Mouse (Mus musculus): ENCODE measurements around the gene Gm29106.
"Not testable (repeated sequence)": the region's sequence is repeated elsewhere in the genome, so short reads cannot be mapped to it uniquely, and the experiment has no call there.

DNA sequence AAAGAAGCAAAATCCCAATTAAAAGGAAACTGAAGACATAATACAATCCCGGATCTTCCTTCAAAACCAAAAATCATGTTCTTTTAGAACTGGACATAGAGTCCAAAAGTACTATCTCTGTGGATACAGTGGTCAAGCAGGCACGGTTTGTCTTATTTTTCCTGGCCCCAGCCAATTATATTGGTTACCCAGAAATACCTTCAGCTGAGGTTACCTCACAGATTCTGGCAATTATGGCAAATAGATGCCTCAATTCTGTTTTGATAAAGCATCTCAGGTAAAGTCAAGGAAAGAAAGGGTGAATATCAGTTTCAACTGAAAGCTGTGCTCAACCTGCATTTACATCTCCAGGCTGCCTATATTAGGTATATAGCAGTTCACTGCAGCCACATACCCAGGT, at the start of gene Gm29106:
- TF ChIP-seq ZNF384 (IDR thresholded peaks at IDR 0.05; ENCODE audit: low read depth, low read length); CHD2 (IDR thresholded peaks at IDR 0.05; ENCODE audit: low read depth, low read length); HCFC1 (IDR thresholded peaks at IDR 0.05; ENCODE audit: borderline replicate concordance, insufficient read depth, low read length): not testable (repeated sequence)
